Mouse (Mus musculus) cortical plate, adult 2 months (tissue): ENCODE measurements at regions not wholly inside any gene's neighbourhood (a gene's known extent, or its start where the extent isn't known, plus 50 kb on each side); places are given as distances from the start of the nearest gene placed in this dataset.

ENCODE experiments used
- CTCF ChIP-seq: fragments of 200-500 bp; IDR thresholded peaks from 2 replicates; pipeline ENCODE4 v1.5.1; 2011; ENCODE audit warnings: mild to moderate bottlenecking, control low read depth, low read length; ENCODE audit not compliant: insufficient read depth; ENCODE audit errors: extremely low read depth
- POLR2A ChIP-seq: fragments of 200-500 bp; IDR thresholded peaks from 2 replicates; pipeline ENCODE4 v1.6.1; 2011; ENCODE audit warnings: mild to moderate bottlenecking, low read length, control low read depth; ENCODE audit not compliant: insufficient read depth; ENCODE audit errors: extremely low read depth

- no peak for TF ChIP-seq POLR2A
- TF ChIP-seq CTCF = no peak
These were observed 130.0 kb upstream of the Cdkn2b start for GRCm38 (mm10) chr4:89440821-89441220.
